Mouse (Mus musculus): Measurements from ENCODE around the gene Myo1a.

- TF ChIP-seq CTCF (IDR thresholded peaks at IDR 0.05; ENCODE audit: low read depth) (no peak), EP300 (IDR thresholded peaks at IDR 0.05; ENCODE audit: low read depth) (no peak)
These were observed 9.2 kb upstream of the Myo1a start for GRCm38 (mm10) chr10:127695775-127696174.
